Mouse (Mus musculus): ENCODE measurements around the gene Ick.

The Ick gene

DNA sequence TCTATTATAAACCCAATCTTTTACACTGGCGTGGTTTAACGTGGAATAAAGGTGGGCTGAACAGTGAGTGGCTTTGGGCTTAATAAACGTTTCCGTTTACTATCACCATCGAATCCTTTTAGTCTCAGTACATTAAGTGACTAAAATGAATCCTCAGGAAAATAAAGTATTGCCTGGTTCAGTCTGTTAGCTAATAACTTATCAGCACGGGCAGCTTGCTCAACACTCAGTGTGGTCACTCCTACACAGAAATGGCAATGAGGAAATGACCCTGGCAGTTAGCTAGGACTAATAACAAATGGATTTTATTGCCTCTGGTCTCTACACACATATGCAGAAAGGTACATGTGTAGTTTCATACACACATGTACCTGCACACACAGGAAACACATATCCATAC, 4.0 kb upstream of the Ick start:
- DNase-seq (ENCODE audit: low spot score) = no peak

DNA sequence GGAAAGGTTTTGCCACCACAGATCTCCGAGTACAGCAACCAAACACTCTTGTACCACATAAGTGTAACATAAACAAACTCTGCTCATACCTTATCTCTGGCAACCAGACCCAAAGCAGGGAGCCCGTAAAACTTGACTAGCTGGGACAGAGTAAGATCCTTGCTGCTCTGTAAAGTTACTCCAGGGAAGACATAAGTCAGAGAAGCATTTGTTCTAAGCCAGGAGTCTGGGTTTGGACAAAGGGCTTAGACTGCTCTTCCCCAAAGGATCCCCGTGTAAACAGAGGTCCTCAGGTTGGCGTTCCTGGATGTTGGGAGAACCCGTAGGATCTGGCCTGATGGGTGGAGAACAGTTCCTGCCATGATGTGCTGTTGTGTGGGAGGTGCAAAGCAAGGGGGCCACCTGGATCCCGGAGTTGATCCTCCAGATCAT, 3.5 kb upstream of the Ick start:
- DNase-seq (ENCODE audit: low spot score) = no peak

DNA sequence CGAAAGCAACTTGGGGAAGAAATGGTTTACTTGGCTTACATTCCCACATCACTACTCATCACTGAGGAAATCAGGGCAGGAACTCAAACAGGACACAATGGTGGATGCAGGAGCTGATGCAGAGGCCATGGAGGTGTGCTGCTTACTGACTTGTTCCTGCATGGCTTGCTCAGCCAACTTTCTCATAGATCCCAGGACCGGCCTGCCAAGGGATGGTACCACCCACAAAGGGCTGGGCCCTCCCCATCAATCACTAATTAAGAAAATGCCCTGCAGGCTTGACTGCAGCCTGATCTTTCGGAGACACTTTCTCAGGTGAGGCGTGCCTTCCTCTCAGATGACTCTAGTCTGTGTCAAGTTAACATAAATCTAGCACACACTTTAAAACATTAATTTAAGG, 2.2 kb upstream of the Ick start:
- no peak for DNase-seq (ENCODE audit: low spot score)

DNA sequence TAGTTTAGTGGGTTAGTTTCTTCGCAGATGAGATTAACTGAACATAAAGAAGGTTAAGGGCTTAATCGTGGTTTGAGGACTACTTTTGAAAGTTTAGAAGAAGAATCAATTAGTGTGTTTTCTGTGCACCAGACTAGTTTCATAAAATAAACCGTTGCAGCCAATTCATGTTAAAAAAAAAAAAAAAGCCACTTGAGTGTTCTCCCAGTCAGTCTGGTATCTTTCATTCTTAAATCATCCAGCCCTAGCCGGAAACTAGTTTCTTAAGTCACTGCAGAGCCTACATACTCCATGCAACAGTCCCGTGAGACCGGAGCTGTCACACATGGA, 1.4 kb upstream of the Ick start:
- no peak for DNase-seq (ENCODE audit: low spot score)

DNA sequence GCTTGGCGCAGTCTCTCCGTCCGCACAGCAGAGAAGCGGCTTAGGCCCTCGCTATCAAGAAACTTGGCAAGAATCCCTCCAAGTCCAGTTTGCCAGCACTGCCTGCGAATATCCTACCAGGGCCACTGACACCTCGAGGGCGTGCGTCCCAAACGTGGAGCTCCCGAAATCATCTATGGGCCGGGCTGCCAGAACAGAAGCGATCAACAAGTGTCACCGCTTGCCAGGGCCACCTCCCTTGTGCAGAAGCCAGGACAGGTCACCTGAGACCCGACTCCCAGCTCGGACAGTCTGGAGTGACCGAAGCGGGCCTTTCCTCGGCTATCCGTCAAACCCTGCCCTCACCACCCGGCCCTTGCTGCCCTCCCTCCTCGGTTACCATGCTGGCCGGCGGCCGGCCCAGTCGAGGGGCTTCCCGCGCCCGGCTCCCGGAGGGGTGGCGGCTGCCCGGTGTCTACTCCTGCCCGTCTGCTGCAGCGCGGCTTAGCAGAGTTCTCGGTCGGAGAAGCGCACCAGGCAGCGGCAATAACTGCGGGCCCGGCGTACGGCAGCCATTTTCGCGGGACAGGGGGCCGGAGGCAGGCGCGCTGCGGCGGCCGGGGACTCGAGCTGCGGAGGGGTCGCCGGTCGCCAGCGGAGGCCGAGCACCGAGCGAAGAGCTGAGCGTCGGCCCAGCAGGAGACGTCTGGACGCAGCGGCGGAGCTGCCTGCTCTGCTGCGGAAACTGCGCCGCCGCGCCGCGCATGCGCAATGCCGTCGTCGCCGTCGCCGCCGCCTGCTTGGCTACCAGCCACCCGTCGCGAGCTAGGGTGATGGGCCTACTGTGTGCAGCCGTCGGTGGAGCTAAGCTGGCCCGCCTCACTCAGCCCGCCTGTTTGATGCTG, 838 bp upstream of the Ick start:
- peak; percentile 81 for DNase-seq (ENCODE audit: low spot score)

DNA sequence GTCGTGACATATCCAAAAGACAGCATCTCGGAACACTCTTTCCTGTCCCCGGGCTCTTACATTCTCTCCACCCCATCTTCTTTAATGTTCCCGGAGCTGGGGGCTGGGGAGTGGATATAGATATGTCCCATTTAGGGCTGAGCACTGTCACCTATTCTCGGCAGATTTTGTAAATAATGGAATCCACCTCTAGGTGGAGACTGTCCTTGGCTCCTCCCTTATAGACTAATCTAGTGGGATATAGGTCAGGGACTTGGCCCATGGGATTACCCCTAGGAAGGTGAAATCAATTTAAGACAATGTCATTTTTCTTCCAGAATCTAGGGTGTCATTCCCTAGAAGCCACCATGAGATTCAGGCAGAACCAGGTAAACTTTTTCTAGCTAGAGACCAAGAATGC, 664 bp downstream of the Ick start:
- peak; percentile 59 for DNase-seq (ENCODE audit: low spot score)

DNA sequence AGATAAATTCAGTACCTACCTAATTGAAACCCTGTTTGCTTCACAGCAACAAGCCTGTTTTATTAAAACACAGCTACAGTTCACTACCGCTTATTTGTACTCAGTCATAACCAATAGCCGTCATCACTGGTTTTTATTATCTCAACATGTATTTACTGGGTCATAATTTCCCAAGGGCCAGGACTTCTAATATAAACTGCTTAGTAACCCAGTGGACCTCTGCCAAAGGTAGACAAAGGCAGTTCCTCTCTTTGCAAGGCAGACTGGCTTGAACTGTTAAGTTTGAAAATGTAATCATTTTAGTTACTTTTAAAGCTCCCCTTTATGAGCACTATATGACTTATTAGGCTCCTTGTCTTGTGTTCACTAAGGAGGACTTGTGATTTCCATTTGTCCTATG, 2.5 kb downstream of the Ick start:
- no peak for DNase-seq (ENCODE audit: low spot score)

DNA sequence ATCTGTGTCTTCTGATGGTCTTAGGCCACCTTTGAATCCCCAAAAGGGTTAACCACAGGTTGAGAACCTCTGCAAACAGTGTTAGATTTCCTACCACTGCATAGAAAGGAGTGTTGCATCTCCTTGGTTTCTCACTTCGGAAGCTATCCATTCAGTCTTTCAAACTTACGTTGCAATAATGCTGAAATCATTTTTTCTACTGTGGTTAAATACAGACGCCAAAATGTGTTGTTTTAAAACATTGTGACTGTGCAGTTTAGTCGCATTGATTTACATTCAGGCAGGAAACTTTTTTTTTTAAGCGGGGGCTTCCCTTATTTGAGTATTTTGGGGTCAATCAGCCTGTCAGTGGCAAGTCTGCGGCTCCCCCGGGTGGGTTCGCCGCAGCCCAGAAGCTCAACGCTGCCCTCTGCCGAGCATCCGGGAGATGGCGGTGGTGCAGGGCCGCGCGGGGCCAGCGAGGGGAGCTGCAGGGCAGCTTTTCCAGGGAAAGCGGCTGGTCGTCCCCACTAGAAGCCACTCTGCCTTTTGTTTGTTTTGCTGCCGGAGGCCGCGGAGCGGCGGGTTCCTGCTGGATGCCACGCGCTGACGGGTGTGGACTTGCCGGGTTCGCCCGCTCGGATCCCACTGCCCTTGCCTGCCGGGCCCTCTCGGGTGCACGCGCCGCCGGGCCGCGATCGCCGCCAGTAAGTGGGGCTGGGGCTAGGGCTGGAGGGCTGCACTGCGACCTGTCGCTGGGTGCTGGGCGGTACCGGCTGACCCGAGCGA, 4.0 kb downstream of the Ick start:
- DNase-seq (ENCODE audit: low spot score) = peak; percentile 90

DNA sequence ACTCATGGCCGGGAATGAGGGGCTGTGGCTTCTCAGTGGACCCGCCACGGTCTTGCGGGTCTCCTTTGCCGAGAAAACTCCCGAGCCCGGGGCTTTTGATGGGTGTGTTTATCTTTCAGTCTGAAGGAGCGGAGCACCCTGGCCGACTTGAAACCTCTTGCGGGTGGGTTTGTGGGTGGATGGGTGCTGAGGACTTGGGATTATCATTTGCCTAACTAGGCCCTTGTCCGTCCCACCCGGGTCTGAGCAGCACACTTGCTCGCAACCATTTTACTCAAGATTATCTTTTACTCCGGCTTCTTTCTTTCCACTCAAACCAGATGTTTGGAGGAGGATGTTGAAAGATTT, 4.5 kb downstream of the Ick start:
- no peak for DNase-seq (ENCODE audit: low spot score)

DNA sequence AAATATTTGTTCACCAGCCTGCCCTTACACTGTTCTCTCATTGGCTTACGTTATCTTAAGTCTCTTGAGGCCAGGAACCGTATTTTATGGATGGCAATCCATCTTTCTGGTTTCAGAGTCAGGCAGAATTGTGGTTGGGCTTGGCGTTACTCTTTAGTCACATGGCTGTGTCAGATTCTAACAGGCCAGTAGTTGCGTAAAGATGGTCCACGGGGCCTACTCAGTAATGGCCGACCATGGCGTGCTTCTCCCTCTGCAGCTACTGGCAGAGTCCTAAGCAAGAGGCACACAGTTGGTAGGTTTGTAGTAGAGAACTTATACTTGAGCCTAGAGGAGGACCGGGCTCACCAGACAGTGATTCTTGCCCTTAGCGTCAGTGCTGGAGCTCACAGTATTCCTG, 6.8 kb downstream of the Ick start:
- no peak for DNase-seq (ENCODE audit: low spot score)

DNA sequence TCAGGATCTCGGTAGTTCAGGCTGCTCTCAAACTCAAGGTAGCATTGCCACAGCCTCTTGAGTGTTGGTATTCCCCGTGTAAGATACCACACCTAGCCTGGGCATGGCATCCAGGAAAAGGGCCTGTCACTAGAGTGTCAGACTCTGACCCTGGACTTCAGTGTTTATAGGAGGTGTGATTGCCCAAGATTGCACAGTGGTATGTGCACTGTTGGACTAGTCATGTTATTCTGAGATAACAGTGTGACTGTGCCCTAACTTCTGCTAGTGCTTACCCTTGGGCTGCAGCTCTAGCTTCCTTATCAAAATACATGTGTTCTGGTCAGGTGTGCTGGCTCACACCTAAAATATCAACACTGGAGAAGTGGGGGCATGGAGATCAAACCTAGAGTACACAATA, 8.7 kb downstream of the Ick start:
- no peak for DNase-seq (ENCODE audit: low spot score)

DNA sequence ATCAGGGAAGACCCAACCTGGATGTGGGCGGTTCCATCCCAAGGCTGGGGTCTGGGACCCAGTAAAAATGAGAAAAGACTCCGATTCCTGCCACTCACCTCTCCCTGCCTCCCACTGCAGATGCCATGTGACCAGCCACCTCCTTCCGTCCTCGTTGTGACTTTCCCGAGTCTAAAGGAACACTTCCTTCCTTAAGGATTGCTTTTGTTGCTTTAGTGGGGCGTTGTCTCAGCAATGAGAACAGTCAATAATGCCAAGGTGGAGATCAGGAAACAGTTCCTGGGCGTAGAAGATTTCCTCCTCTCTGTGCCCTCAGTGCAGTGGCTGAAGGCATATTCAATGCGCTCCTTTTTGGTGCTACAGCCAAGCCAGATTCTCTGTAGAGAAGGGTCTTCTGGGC, 12.4 kb downstream of the Ick start:
- DNase-seq (ENCODE audit: low spot score) = no peak

DNA sequence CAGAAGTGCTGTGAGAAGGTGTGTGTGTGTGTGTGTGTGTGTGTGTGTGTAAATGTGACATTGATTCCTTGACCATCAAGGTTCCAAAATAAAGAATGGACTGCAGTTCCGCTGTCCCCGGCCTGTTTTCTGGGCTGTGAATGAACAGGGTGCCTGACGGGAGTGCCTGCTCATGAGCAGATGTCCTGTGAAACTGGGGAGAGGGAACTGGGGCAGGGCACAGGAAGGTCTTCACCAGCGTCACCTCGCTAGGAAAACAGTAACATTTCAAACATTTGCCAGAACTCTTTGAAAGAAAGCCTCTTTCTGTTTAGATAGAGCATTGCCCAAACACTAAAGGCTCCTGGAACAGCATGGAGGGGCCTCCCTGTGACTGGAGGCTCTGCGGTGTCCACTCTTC, 13.0 kb downstream of the Ick start:
- DNase-seq (ENCODE audit: low spot score) = no peak

DNA sequence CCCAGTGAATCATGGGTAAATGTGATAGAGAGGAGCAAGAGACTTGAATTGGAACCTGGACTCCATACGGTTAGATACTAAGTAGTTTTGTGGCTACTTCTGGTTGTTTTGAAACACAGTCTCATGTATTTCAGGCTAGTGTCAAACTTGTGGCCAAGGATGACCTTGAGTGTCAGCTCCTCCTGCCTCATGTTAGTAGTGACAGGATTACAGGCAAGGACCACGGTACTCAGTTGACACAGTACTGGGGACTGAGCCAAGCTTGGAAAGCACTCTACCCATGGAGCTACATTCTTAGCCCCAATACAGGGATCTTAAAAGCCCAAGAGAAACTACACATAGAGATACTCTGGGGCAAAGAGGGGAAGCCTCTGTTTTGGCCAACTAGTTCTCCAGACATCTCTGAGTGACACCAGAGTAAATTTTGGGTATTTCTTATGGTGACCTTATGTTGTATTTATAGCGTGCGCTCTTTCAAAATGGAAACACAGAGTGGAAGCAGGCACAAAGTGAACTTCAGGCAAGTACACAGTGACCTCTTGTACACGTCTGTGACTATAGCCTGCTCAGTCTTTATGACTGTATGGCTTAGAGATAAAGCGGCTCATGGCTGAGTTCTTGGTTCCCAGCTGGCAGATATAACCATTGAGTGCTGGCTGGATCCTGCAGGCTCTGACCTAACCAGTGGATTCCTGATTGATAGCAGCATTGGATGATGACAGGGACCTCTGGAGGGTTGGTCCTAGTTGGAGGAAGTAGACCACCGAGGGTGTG, 14.1 kb downstream of the Ick start:
- no peak for DNase-seq (ENCODE audit: low spot score)

DNA sequence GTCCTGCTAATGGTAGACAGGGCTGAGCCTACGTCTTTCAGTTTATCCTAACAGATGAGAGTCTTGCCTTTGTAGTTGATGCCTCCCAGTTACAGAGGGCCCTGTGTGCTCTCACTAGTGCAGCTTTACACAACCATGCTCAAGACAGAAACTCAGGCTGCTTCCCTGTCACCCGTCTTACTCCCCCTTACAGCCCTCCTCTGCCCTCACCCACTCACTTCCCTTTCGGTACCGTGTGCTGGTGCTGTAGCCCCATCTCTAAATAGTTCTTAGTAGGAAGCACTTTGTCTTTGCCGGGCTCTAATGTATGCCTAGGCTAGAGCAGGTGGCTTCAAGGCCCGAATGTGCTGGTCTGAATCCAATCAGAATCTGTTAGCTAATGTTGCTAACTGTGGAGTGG, 15.3 kb downstream of the Ick start:
- no peak for DNase-seq (ENCODE audit: low spot score)

DNA sequence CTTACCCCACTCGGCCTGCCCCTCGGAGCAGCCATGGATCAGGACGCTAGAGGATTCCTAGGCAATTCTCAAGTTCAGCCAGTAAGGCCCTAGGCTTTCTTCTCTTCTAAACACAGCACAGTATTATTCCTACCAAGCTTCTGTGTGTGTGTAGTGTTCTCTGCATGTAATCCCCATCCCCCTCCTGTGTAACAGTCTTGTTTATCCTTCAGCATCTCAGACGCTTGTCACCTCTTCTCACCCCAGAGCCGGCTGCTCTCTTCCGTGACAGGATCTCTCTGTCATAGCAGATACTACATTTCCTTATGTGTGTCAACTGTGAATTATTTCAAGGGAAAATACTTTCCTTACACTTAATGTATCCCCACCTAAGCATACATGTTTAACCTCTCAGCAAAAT, 17.0 kb downstream of the Ick start:
- DNase-seq (ENCODE audit: low spot score) = no peak

DNA sequence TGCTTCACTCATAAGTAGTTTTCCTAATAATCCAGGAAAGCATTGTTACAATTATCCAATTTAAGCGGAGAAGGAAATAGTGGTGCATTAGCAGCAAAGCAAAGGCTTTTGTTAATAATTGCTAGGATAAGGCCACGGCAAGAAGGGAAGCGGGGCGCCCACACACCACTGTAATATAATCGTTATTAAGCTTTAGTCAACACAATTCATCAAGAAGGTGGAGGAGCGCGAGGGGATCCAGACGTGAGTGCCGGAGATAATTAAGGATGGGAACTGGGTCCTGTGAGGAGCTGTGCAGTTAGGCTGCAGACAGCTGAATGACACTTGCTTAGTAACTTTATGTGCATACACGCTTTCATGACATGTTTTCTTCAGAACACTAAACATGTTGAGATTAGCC, 17.7 kb downstream of the Ick start:
- DNase-seq (ENCODE audit: low spot score) = no peak

DNA sequence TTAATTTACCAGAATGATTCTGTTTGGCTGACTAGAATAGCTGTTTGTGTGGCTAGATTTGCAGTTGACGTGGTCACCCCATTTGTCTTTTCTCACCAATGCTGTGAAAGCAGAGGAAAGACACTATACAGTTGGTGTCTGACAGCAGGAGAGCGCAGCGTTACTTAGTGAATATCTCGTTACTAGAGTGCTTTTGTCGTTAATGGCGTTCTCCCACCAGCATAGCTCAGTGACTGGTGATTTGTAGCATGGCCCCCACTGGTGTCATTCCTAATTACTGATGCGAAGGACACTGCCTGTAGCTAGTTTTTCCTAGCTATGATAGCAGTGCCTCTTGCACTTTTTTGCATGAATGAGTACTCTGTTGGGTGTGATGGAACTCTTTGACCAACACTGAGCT, 26.7 kb downstream of the Ick start:
- no peak for DNase-seq (ENCODE audit: low spot score)

DNA sequence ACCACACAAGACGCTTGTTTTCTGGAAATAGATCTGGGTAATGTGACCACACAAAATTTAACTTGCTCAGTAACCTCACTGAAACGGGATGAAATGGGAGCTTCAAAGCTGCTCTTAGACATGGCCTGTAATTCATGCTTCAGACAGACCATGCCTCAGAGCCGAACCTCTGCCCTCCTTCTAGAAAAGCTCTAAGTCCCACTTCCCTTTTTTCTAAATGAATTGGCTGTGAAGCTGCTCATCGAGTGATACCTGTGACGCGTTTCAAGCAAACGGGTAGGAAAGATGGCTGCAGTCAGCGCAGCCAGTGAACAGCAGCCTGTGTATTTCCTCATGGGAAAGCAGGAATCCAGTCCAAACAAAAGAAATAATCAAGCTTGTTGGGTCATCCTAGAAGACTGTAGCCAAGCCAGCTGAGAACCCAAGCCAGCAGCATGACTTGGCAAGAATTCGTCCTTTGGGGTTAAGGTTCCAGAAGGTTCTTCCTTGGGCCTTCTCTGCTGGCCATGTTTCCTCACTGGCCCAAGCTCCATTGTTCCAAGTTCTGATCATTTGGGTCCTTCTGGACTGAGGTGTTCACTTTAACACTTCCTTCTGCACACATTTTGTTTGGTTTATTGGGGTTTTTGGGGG, 29.2 kb downstream of the Ick start:
- no peak for DNase-seq (ENCODE audit: low spot score)

DNA sequence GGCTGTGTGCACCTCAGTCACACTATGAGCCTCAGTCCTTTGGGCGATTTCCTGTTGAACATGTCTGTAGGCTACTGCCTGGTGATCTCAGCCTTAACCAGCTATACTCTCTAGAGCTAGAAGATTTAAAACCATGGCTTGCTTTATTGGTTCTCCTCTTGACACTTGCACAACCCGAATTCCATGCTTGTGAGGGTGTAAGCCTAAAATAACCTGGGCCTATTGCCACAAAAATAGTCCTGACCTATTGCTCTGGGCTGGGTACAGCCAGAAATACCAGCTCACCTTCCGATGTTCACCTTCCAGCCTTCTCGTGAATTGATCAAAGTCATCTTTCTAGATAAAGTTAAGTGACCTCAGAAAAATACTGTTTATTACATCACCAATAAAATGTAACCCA, 30.5 kb downstream of the Ick start:
- DNase-seq (ENCODE audit: low spot score) = no peak

DNA sequence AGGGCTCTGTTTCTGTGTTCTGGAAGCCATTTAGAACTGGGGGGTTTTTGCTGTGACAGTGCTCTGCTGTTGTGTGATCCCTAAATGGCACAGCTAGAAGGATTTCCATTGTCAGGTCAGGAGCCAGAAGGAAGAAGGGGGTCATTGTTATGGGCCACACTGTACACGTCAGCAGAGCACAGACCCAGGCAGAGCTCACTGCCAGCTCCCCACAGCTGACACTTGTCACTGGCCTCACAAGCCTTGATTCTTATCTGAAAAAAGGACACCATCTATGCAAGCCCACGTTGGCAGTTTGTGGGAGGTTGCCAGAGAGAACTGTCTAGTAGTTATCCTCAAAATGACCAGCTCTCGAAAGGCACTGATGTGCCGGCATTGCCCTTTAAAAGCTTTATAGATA, 37.1 kb downstream of the Ick start:
- no peak for DNase-seq (ENCODE audit: low spot score)

DNA sequence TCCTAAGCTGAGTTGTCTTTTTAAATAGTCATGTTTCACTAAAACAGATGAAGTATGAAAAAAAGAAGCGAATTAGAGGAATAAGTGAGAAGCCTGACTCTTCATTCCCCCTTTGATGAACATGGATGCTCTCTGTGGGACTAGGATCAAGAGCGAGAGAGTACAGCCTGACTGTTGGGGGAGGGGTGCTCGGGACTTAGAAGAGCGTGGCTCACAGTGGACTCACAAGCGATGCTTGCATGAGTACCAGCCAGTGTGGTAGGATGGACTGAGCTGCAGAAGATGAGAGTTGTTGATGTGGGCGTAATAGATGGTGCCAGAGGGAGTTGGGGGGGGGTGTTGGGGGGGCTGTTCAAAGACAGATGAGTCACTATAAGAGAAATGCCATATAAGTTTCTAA, 37.6 kb downstream of the Ick start:
- no peak for DNase-seq (ENCODE audit: low spot score)

DNA sequence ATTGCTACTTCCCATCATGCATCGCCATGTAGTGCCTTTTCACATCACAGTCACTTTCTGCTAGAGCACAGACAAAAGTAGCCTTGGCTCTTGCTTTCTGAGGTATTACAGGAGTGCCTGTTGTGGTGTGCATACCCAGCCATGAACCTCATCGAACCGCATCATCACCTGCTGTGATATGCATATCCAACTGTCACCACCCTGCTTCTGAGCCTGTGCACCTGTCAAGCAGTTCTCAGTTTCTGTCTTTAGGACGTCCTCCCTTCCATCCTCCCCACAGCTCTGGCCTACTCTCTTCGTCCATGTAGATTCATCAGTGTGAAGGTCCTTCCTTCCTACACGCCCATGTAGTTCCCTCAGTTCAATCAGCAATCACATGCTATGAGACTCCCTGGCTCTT, 39.2 kb downstream of the Ick start:
- DNase-seq (ENCODE audit: low spot score) = no peak
